Mouse (Mus musculus): Measurements from ENCODE around the gene Gm20388. TPM values are rescaled to one million over a fixed set of nuclear protein-coding genes. Genes with fewer than 3 reads are reported as not detected.

Gene Gm20388
- polyA plus RNA-seq, 1 experiment from 2014 or later, result 7.4 TPM

- H3K27ac ChIP-seq (ENCODE audit: low read length), result no peak overlapping the region
- 31% methylated on average over 4 of the region's 4 CpGs for WGBS
- no peak for ATAC-seq (ENCODE audit: insufficient read depth, low FRiP score)
Observed at GRCm38 (mm10) chr8:122938591-122938990, 3027.9 kb downstream of the Gm20388 start.

GRCm38 (mm10) chr8:122942803-122943713 is 3032.4 kb downstream of the Gm20388 start:
- Histone ChIP-seq H3K4me3 (replicated peaks; ENCODE audit: low read length) (no peak overlapping the region), H3K36me3 (ENCODE audit: control insufficient read depth, insufficient read depth, low read length) (no peaks in the 10 kb centered on the region), H3K27ac (ENCODE audit: low read length) (no peak overlapping the region), H3K4me2 (ENCODE audit: low read depth, low read length) (no peak overlapping the region), H3K9ac (ENCODE audit: low read length) (no peak overlapping the region), H3K4me1 (ENCODE audit: control insufficient read depth, insufficient read depth, low read length) (peaks cover 12% of the 10 kb centered on the region), H3K27me3 (ENCODE audit: control insufficient read depth, insufficient read depth, low read length) (no peaks in the 10 kb centered on the region), H3K9me3 (replicated peaks; ENCODE audit: control insufficient read depth, low read length) (no peaks in the 10 kb centered on the region)
- 75% methylated on average over 9 of the region's 9 CpGs for WGBS
- ATAC-seq (ENCODE audit: insufficient read depth, low FRiP score), result no peak

More at GRCm38 (mm10) chr8:122938591-122938990, 3027.9 kb downstream of the Gm20388 start:
- Histone ChIP-seq H3K9ac (ENCODE audit: low read length) (no peak overlapping the region), H3K4me3 (replicated peaks; ENCODE audit: low read length) (no peak overlapping the region), H3K27me3 (ENCODE audit: control insufficient read depth, insufficient read depth, low read length) (no peaks in the 10 kb centered on the region), H3K36me3 (ENCODE audit: control insufficient read depth, insufficient read depth, low read length) (no peaks in the 10 kb centered on the region), H3K4me2 (ENCODE audit: low read depth, low read length) (no peak overlapping the region), H3K4me1 (ENCODE audit: control insufficient read depth, insufficient read depth, low read length) (peaks cover 18% of the 10 kb centered on the region), H3K9me3 (replicated peaks; ENCODE audit: control insufficient read depth, low read length) (no peaks in the 10 kb centered on the region)

- no peak overlapping the region for H3K27ac ChIP-seq (ENCODE audit: low read length)
- no peak for ATAC-seq (ENCODE audit: insufficient read depth, low FRiP score)
- H3K4me2 ChIP-seq (ENCODE audit: low read depth, low read length), result no peak overlapping the region
- H3K27me3 ChIP-seq (ENCODE audit: control insufficient read depth, insufficient read depth, low read length), result no peaks in the 10 kb centered on the region
- no peaks in the 10 kb centered on the region for H3K9me3 ChIP-seq (replicated peaks; ENCODE audit: control insufficient read depth, low read length)
- H3K4me1 ChIP-seq (ENCODE audit: control insufficient read depth, insufficient read depth, low read length), result peaks cover 13% of the 10 kb centered on the region
- 78% methylated on average over 2 of the region's 2 CpGs for WGBS
- no peak overlapping the region for H3K4me3 ChIP-seq (replicated peaks; ENCODE audit: low read length)
- no peak overlapping the region for H3K9ac ChIP-seq (ENCODE audit: low read length)
- H3K36me3 ChIP-seq (ENCODE audit: control insufficient read depth, insufficient read depth, low read length), result no peaks in the 10 kb centered on the region
Observed at GRCm38 (mm10) chr8:122945775-122946174, 3035.1 kb downstream of the Gm20388 start.

- no peak for ATAC-seq (ENCODE audit: insufficient read depth, low FRiP score)
- peaks cover 20% of the 10 kb centered on the region for H3K4me1 ChIP-seq (ENCODE audit: control insufficient read depth, insufficient read depth, low read length)
- H3K4me2 ChIP-seq (ENCODE audit: low read depth, low read length), result no peak overlapping the region
- H3K27me3 ChIP-seq (ENCODE audit: control insufficient read depth, insufficient read depth, low read length), result no peaks in the 10 kb centered on the region
- no peak overlapping the region for H3K4me3 ChIP-seq (replicated peaks; ENCODE audit: low read length)
- H3K36me3 ChIP-seq (ENCODE audit: control insufficient read depth, insufficient read depth, low read length), result no peaks in the 10 kb centered on the region
- WGBS, result 80% methylated on average over 5 of the region's 5 CpGs
- H3K27ac ChIP-seq (ENCODE audit: low read length), result no peak overlapping the region
- H3K9me3 ChIP-seq (replicated peaks; ENCODE audit: control insufficient read depth, low read length), result no peaks in the 10 kb centered on the region
- no peak overlapping the region for H3K9ac ChIP-seq (ENCODE audit: low read length)
Observed at GRCm38 (mm10) chr8:122949701-122950100, 3039.1 kb downstream of the Gm20388 start.

GRCm38 (mm10) chr8:122951456-122951855 is 3040.8 kb downstream of the Gm20388 start:
- H3K4me3 ChIP-seq (replicated peaks; ENCODE audit: low read length), result no peak overlapping the region
- ATAC-seq (ENCODE audit: insufficient read depth, low FRiP score), result no peak
- H3K27me3 ChIP-seq (ENCODE audit: control insufficient read depth, insufficient read depth, low read length), result no peaks in the 10 kb centered on the region
- WGBS, result 74% methylated on average over 5 of the region's 5 CpGs
- no peak overlapping the region for H3K4me2 ChIP-seq (ENCODE audit: low read depth, low read length)
- H3K36me3 ChIP-seq (ENCODE audit: control insufficient read depth, insufficient read depth, low read length), result no peaks in the 10 kb centered on the region
- H3K9me3 ChIP-seq (replicated peaks; ENCODE audit: control insufficient read depth, low read length), result no peaks in the 10 kb centered on the region
- peaks cover 20% of the 10 kb centered on the region for H3K4me1 ChIP-seq (ENCODE audit: control insufficient read depth, insufficient read depth, low read length)
- H3K9ac ChIP-seq (ENCODE audit: low read length), result no peak overlapping the region
- no peak overlapping the region for H3K27ac ChIP-seq (ENCODE audit: low read length)

GRCm38 (mm10) chr8:122953028-122953427 is 3042.4 kb downstream of the Gm20388 start:
- WGBS, result 81% methylated on average over 6 of the region's 6 CpGs

GRCm38 (mm10) chr8:122954090-122954799 is 3043.6 kb downstream of the Gm20388 start:
- WGBS, result 77% methylated on average over 3 of the region's 3 CpGs
- Histone ChIP-seq H3K4me2 (ENCODE audit: low read depth, low read length) (no peak overlapping the region), H3K9ac (ENCODE audit: low read length) (no peak overlapping the region), H3K9me3 (replicated peaks; ENCODE audit: control insufficient read depth, low read length) (no peaks in the 10 kb centered on the region), H3K4me3 (replicated peaks; ENCODE audit: low read length) (no peak overlapping the region), H3K36me3 (ENCODE audit: control insufficient read depth, insufficient read depth, low read length) (no peaks in the 10 kb centered on the region), H3K27me3 (ENCODE audit: control insufficient read depth, insufficient read depth, low read length) (no peaks in the 10 kb centered on the region), H3K4me1 (ENCODE audit: control insufficient read depth, insufficient read depth, low read length) (peaks cover 25% of the 10 kb centered on the region), H3K27ac (ENCODE audit: low read length) (no peak overlapping the region)
- ATAC-seq (ENCODE audit: insufficient read depth, low FRiP score), result no peak

More at GRCm38 (mm10) chr8:122953028-122953427, 3042.4 kb downstream of the Gm20388 start:
- no peaks in the 10 kb centered on the region for H3K27me3 ChIP-seq (ENCODE audit: control insufficient read depth, insufficient read depth, low read length)
- ATAC-seq (ENCODE audit: insufficient read depth, low FRiP score), result no peak
- H3K9me3 ChIP-seq (replicated peaks; ENCODE audit: control insufficient read depth, low read length), result no peaks in the 10 kb centered on the region
- no peak overlapping the region for H3K27ac ChIP-seq (ENCODE audit: low read length)
- H3K9ac ChIP-seq (ENCODE audit: low read length), result no peak overlapping the region
- no peak overlapping the region for H3K4me3 ChIP-seq (replicated peaks; ENCODE audit: low read length)
- H3K4me1 ChIP-seq (ENCODE audit: control insufficient read depth, insufficient read depth, low read length), result peaks cover 26% of the 10 kb centered on the region
- H3K36me3 ChIP-seq (ENCODE audit: control insufficient read depth, insufficient read depth, low read length), result no peaks in the 10 kb centered on the region
- H3K4me2 ChIP-seq (ENCODE audit: low read depth, low read length), result no peak overlapping the region

GRCm38 (mm10) chr8:122955195-122955594 is 3044.6 kb downstream of the Gm20388 start:
- peaks cover 16% of the 10 kb centered on the region for H3K4me1 ChIP-seq (ENCODE audit: control insufficient read depth, insufficient read depth, low read length)
- H3K4me3 ChIP-seq (replicated peaks; ENCODE audit: low read length), result no peak overlapping the region
- H3K36me3 ChIP-seq (ENCODE audit: control insufficient read depth, insufficient read depth, low read length), result no peaks in the 10 kb centered on the region
- H3K9me3 ChIP-seq (replicated peaks; ENCODE audit: control insufficient read depth, low read length), result no peaks in the 10 kb centered on the region
- no peak overlapping the region for H3K4me2 ChIP-seq (ENCODE audit: low read depth, low read length)
- no peak overlapping the region for H3K27ac ChIP-seq (ENCODE audit: low read length)
- no peak overlapping the region for H3K9ac ChIP-seq (ENCODE audit: low read length)
- ATAC-seq (ENCODE audit: insufficient read depth, low FRiP score), result no peak
- no peaks in the 10 kb centered on the region for H3K27me3 ChIP-seq (ENCODE audit: control insufficient read depth, insufficient read depth, low read length)

- Histone ChIP-seq H3K4me1 (ENCODE audit: control insufficient read depth, insufficient read depth, low read length) (peaks cover 22% of the 10 kb centered on the region), H3K27ac (ENCODE audit: low read length) (no peak overlapping the region), H3K27me3 (ENCODE audit: control insufficient read depth, insufficient read depth, low read length) (no peaks in the 10 kb centered on the region), H3K4me3 (replicated peaks; ENCODE audit: low read length) (no peak overlapping the region), H3K9ac (ENCODE audit: low read length) (no peak overlapping the region), H3K9me3 (replicated peaks; ENCODE audit: control insufficient read depth, low read length) (no peaks in the 10 kb centered on the region), H3K4me2 (ENCODE audit: low read depth, low read length) (no peak overlapping the region), H3K36me3 (ENCODE audit: control insufficient read depth, insufficient read depth, low read length) (no peaks in the 10 kb centered on the region)
- WGBS, result 83% methylated on average over 3 of the region's 3 CpGs
- ATAC-seq (ENCODE audit: insufficient read depth, low FRiP score), result no peak
Observed at GRCm38 (mm10) chr8:122955997-122956396, 3045.4 kb downstream of the Gm20388 start.
